Mouse (Mus musculus) natural killer cell, adult 2 months (primary cell): ENCODE data around the gene Adgrv1.

ENCODE experiments used
- DNase-seq, 2 experiments: peaks; one replicate each; pipeline ENCODE4 v3.0.0; 2022; ENCODE audit warnings: low spot score in 2 of 2

Adgrv1 gene

DNA sequence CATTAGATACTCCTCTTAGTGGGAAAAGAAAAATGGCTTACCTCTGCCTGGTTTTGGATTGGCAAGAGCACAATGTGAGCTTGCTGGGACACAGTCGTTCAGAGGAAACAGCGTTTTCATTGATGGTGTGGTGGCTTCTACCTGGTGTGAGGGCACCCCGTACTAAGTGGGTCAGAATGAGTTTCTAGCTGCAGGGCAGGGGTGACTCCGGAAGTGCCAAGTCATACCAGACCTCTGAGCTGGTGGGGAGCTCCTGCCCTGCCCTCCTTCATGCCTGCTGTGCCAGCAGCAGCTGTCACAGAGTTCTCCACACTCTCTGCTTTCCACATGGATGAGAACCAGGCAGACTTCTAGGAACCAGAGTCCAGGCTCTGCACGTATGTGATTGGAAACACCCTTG, 582.0 kb downstream of the Adgrv1 start:
- no peak for DNase-seq

DNA sequence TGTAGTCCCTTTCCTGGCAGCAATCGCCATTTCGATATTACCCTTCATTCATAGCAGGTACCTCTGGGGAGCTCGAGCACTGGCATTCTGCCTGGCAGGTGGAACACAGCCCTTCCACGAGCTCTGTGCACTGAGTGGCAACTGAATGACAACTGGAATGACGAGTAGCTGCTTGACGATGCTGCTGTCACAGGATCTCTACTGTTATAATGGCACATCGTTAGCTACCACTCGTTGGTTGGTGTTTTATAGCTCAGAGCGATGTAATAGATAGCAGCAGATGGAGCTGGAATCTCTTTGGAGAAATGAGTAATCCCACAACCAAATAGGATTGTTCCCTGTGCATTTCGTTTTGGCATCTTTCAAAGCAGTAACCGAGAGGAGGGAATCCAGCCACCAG, 587.6 kb downstream of the Adgrv1 start:
- DNase-seq = no peak
